Mouse (Mus musculus) spleen, postnatal 10 days (tissue): ENCODE results near the gene Nlk.

Source experiments
- DNase-seq, 2 experiments: peaks; one replicate each; pipeline ENCODE4 v3.0.0; 2021 to 2022; ENCODE audit warnings: low spot score in 2 of 2

Gene Nlk

DNA sequence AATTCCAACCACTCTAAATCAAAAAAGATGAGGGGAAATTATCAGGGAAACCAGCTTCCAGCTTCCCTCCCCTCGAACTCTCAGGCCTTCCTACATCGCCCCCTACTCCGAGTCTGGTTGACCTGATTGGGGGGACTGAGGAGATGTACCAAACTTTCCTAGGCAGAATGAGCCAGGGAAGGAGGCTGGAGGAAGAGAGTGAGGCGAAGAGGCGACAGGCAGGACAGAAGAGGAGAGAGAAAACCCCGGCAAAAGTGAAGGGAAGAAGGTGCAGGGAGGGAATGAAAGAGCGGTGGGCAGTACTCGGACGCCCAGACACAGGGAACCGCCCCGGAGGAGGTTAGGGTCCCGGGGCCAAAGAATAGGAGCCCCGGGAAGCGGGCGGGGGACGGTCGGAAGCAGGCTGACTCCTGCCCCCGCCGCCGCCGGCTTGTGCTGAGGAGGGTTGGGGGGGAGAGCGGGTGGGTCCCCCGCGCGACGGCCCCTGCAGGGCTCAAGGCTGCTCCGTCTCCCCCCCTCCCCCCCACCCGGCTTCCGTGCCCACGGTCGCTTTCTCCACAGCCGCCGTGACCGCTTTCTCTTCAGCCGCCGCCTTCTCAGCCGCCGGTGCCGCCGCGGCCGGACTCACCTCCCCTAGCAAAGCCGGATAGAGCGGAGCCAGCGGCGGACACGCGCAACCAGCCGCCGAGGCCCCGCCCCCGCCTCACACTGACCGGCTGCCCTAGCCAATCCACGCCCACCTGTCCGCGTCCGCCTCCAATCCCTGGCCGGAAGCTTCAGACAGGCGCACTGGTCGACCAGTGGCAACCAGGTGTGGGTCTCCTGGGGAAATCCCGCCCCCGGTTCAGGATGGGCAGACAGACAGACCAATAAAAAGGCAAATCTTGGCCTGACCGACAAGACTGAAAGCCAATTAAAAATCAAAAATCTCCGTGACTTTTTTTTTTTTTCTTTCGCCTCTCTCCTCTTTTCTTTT is at the start of gene Nlk:
TSS of gene Nlk (minus strand) at position 597 of the 976 bp plus-strand sequence.
- peak; percentile 97 to 99 for DNase-seq

DNA sequence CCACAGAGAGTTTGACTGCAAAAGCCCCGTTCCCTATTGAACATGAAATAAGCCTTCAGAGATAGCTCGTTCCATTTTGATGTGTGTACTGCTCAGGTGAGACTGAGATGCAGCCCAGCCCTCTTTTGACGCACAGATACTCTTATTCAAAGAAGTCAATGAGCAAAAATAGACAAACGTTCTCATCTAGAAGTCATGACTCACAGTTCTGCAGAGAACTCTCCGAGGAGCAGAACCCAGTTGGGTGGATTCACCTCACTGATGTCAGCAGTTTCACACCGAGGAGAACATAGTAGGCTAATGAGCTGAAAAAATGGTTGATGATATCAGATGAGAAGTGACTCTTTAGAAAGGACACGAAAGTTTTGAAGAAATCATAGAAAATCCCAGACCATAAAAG is 49.1 kb upstream of the Nlk start:
- DNase-seq, result no peak

DNA sequence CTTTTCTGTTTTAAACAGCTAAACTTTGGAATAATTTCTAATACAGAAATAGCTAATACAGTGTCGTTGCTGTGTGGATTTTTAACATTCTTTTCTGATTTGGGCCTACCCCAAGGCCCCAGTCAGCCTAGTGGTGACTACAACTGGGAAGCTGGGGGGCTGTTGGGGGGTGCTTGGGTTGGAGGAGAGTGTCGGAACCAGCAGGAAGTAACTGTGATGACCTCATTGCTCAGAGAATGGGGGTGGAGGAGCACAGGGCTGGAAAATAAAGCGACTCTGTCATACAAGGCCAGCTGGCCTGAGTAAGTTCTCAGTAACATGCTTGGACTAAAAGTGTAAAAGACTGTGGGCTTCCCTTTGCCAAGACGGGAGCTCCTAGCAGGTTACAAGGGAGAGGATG is 48.3 kb upstream of the Nlk start:
- DNase-seq, result no peak

DNA sequence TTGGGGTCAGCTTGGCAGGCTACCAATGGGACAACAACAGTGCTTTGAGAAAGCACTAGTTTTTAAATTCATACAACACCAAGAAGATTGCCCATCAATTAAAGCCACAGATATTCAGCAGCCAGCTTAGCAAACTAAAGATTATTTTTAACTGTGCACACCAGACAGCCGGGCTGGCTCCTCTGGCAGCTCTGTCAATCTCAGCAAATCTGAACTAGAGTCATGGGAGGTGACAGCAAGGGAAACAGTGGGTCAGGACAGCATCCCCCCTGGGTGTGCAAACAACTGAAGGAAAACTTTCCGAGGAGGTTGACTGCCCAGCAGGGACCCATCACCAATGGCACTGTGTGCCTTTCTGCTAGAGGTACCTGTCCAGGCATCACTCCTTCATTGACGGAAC is 45.3 kb upstream of the Nlk start:
- DNase-seq, result no peak

GRCm38 (mm10) chr11:78741958-78742357 is 44.8 kb upstream of the Nlk start:
- no peak for DNase-seq

DNA sequence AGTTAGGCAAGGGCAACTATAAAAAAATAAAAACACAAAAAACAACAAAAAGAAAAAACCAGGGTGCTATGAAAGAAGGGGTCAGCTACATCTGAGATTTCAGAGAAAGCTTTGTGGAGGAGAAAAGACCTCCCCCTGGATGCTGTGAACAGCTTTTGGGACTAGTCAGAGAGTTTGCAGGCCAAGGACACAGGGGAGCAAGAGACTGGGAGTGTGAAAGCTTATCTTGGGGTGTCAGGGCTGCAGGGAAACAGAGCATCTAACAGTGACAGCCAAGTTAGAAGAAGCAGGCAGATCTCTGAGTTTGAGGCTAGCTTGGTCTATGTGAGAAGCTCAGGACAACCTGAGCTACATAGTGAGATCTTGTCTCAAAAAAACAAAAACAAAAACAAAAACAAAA is 42.2 kb upstream of the Nlk start:
- no peak for DNase-seq

DNA sequence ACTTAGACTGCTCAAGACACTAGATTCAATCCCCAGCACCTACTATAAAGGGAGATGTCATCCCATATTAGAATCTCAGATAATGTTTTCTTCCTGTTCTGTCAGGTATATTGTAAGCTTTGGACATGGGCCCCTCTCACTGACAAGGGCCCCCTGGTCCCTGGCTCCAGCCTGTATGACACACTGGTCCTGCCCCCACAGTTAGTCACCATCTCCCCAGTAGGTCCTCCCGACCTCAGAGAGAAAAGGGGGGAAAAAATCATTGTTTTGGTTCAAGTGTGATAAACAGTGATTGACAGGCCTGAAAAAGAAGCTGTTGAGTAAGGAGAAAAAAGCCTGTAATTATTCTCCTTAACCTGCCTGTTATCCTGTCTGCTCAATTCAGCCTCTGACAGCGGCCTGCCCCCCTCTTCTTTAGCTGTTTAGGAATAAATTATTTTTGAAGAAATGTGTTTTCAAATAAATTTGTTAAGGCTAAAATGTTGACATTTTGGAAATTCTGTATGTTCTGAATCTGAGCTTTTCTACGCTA is 39.8 kb upstream of the Nlk start:
- DNase-seq, result no peak

GRCm38 (mm10) chr11:78735168-78735567 is 38.0 kb upstream of the Nlk start:
- DNase-seq, result no peak

- no peak for DNase-seq
Observed at GRCm38 (mm10) chr11:78732619-78733018, 35.4 kb upstream of the Nlk start.

DNA sequence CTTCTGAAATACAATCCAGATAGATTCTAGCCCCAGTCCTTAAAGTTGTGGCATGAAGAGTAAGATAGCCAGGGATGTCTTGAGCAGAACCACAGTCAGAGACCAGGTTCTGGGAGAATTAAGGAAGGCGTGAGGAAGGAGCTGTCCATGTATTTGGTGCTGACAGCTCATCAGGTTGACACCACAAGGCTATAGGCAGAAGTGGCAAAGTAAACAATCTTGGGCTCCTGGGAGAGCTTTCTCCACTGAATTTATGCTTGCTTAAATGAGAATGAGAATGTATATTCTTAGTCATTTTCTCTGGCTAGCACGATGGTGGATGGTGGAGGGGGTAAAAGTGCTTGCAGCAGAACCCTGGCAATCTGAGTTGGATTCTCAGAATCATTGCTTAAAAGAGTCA is 33.7 kb upstream of the Nlk start:
- peak in 1 of 2 experiments; percentile 14 for DNase-seq

DNA sequence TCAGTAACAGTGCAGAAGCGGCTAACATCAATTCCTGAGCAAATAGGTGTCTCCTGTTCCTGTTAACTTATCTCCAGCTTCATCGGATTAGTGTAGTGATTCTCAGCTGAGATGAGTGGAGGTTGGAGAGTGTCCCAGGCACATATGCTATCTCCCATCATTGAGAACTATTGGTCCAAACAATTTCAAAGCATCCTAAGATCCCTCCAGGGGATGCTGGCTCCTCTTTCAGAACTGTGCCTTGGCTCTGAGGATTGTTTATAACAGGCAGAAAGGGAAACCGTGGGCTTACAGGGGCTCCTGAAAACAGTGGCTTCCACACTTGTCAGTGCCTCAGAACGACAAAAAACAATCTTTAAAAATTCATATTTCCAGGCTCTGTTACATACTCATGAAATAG is 30.9 kb upstream of the Nlk start:
- no peak for DNase-seq

DNA sequence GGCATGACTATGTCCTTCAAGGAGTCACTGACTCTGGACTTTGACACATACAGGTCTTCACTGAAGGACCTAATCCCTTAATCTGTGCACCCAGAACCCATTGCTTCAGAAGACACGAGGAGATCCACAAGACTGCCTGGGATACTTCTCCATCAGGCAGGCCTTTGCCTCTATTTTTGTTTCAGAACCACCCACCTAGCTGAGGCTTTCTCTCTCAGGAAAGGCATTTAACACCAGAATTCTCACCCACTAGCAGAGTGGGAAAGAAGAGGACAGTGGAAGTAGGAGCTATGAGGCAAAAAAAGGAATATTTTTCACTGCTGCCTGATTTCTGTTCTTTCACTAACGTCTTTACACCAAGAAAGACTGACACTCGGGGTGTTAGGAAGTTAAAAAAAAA is 29.2 kb upstream of the Nlk start:
- no peak for DNase-seq

DNA sequence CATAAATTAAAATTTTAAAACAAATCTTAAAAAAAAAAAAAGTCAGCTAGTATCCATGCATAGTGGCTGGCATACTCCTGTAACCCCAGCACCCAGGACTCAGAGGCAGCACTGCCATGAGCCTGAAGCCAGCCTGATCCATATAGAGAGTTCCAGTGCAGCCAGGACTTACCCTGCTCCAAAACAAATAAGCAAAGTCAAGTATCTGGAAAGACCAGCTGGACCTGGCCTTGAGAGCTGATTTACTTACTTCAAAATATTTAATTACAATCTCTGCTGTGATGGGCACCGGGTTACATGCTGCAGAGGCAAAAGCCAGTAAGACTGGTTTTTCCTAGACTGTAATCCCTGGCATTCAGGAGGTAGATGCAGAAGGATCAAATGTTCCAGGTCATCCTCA is 27.6 kb upstream of the Nlk start:
- DNase-seq, result no peak

DNA sequence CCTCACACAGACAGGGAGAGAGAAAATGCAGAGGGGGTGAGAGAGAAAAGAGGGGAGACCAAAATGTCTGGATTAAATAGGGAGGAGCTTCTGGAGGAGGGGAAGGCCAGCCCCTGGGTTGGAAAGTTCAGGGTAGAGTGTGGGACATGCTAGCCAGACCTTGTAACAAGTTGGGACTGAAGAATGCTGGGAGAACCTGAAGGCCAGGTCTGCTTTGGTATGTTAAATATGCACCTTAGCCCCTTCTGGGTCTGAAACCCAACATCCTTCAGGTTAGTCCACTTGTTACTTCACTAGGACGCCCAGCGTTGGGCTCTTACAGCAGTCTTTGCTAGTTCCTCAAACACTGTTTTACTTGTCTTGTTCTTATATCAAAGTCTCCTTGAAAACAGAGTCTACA is 24.2 kb upstream of the Nlk start:
- DNase-seq, result no peak

DNA sequence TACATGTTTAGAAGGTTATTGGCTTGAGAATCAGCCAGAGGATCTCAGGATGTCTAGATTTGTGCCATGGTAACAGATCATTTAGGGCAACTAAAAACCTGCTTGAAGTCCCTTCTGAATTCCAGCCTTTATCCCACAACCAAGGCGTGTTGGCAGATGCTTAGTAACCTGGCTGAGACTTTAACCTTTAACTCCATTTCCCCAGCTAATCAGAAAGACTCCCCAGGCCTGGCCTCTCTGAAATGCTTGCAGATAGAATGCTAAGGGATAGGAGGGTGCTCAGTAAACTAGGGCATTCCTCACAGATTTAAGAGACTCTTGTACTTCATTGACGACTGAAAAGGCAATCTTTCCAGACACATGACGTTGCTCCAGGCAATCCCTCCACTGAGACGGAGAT is 20.5 kb upstream of the Nlk start:
- no peak for DNase-seq

- DNase-seq, result no peak
Observed at GRCm38 (mm10) chr11:78708642-78709041, 11.5 kb upstream of the Nlk start.

- no peak for DNase-seq
Observed at GRCm38 (mm10) chr11:78706026-78706425, 8.9 kb upstream of the Nlk start.

- DNase-seq, result no peak
Observed at GRCm38 (mm10) chr11:78703085-78703484, 5.9 kb upstream of the Nlk start.

GRCm38 (mm10) chr11:78702319-78702718 is 5.1 kb upstream of the Nlk start:
- no peak for DNase-seq

- peak; percentile 77 to 90 for DNase-seq
Observed at GRCm38 (mm10) chr11:78697753-78698171, 589 bp upstream of the Nlk start.

DNA sequence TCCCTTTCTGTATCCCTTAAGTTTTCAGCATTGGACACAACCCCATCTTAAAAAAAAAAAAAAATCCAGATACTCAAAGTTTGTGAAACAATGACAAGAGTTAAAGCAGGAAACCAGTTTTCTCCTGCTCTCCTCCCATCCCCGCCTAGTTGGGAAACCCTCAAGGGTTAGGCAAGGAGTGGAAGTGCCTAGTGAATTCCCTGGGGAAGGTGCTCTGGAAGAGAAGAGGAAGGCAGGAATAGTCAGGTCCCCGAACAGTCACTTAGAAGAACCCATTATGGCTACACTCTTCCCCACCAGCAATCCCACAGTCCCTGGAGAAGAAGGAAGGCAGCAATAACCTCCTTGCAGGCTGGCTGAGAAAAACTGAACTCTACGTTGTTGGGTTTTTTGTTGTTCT is 2.9 kb downstream of the Nlk start:
- DNase-seq, result no peak

- DNase-seq, result no peak
Observed at GRCm38 (mm10) chr11:78693307-78693706, 3.9 kb downstream of the Nlk start.

DNA sequence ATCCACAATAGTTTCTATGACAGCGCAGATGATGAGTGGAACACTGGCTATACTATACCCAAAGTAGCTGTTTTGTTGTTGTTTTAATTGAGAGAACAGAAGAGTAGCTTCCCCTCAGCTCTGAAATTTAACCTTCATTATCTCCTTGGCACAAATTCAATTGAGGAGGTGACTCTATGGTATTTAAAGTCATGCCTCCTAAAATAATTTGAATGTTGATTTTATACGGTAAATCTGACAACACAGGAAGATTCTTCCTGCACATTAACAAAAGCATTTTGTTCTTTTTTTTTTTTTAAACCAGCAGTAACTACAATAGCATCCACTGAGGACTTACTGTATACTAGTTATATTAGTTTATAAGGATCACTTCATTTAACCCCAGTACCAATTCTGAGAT is 6.0 kb downstream of the Nlk start:
- no peak for DNase-seq
